Mouse (Mus musculus) urinary bladder, postnatal 36 days (tissue): ENCODE measurements around the gene Hsbp1.

ENCODE experiments used
- DNase-seq, 2 experiments: peaks; one replicate each; pipeline ENCODE4 v3.0.0; 2022; ENCODE audit warnings: low spot score in 2 of 2, mixed read lengths in 1 of 2

Hsbp1 gene

GRCm38 (mm10) chr8:119386988-119387387 is 42.7 kb downstream of the Hsbp1 start:
- no peak for DNase-seq

GRCm38 (mm10) chr8:119394097-119394496 is 49.8 kb downstream of the Hsbp1 start:
- no peak for DNase-seq

- DNase-seq, result peak; percentile 87 to 94
These were observed 50.3 kb downstream of the Hsbp1 start, which contains the start of gene Mlycd for GRCm38 (mm10) chr8:119394524-119395026. Gene Mlycd (plus strand): TSS chr8:119394878.

- no peak for DNase-seq
These were observed 51.0 kb downstream of the Hsbp1 start for GRCm38 (mm10) chr8:119395072-119395950.
